Mouse (Mus musculus) spleen, adult 2 months (tissue): ENCODE results near the gene Rpl36al.

Source experiments
- CTCF ChIP-seq: fragments of 200-500 bp; IDR thresholded peaks from 2 replicates; pipeline ENCODE4 v1.5.1; 2011; ENCODE audit warnings: mild to moderate bottlenecking, inconsistent platforms; ENCODE audit not compliant: insufficient read depth, insufficient read length, insufficient replicate concordance; ENCODE audit errors: extremely low read depth
- POLR2A ChIP-seq: fragments of 200-500 bp; IDR thresholded peaks from 2 replicates; pipeline ENCODE4 v1.6.1; 2011; ENCODE audit warnings: low read depth, low read length, inconsistent platforms

- TF ChIP-seq CTCF (no peak), POLR2A (no peak)
These were observed 24.6 kb upstream of the Rpl36al start for GRCm38 (mm10) chr12:69208520-69208919.
